Comparison of ENCODE assay signal across 8 mouse cellular contexts in genomic region chr10:80330888-80331287, GRCm38 (mm10). TPM values are rescaled to one million over a fixed set of nuclear protein-coding genes. Genes with fewer than 3 reads are reported as not detected.
DNase-seq lines count a peak whose midpoint lies in the region; ATAC-seq and TF ChIP-seq lines count a peak whose summit lies in the region.

No protein-coding gene starts in this region.

- peak overlapping the region; percentile 48; the same call in 1 of the 2 replicates for H3K4me3 ChIP-seq in embryonic facial prominence, embryonic 15.5 days (replicated peaks)
- peak overlapping the region; percentile 49 for H3K4me3 ChIP-seq in intestine, postnatal 0 days (ENCODE audit: low read depth, low read length)
- H3K4me3 ChIP-seq in neural tube, embryonic 14.5 days (ENCODE audit: low read depth, low read length): peak overlapping the region; percentile 40; the same call in 1 of the 2 replicates

- H3K9ac ChIP-seq in embryonic facial prominence, embryonic 15.5 days: no peak overlapping the region
- peak overlapping the region; percentile 44; the same call in 1 of the 2 replicates for H3K9ac ChIP-seq in intestine, postnatal 0 days (ENCODE audit: low read depth, low read length)
- H3K9ac ChIP-seq in neural tube, embryonic 14.5 days (replicated peaks; ENCODE audit: low read depth, low read length): no peak overlapping the region

- DNase-seq in lung, adult 18-20 months: peak; percentile 57 to 66
- DNase-seq in lung, postnatal 14 days: no peak
- no peak for DNase-seq in thymus, postnatal 0 days (ENCODE audit: low spot score)
- no peak for DNase-seq in thymus, postnatal 25 days
- DNase-seq in layer of hippocampus, adult 9-10 months (ENCODE audit: low spot score): no peak

- ATAC-seq in embryonic facial prominence, embryonic 15.5 days (ENCODE audit: insufficient number of reproducible peaks, low FRiP score, low TSS enrichment, low read depth): no peak
- ATAC-seq in intestine, postnatal 0 days: no peak
- ATAC-seq in neural tube, embryonic 14.5 days (ENCODE audit: low read depth): no peak

- no peaks in the 10 kb centered on the region for H3K9me3 ChIP-seq in embryonic facial prominence, embryonic 15.5 days (replicated peaks)
- no peaks in the 10 kb centered on the region for H3K9me3 ChIP-seq in intestine, postnatal 0 days (ENCODE audit: control insufficient read depth)
- no peaks in the 10 kb centered on the region for H3K9me3 ChIP-seq in neural tube, embryonic 14.5 days (ENCODE audit: control insufficient read depth, low read length)

- no peak for TF ChIP-seq CTCF in intestine, postnatal 0 days (IDR thresholded peaks at IDR 0.05; ENCODE audit: low read depth)

- H3K27me3 ChIP-seq in embryonic facial prominence, embryonic 15.5 days: 0 out of 2 replicates have a peak, but pooled peaks cover 3% of the 10 kb centered on the region
- no peaks in the 10 kb centered on the region for H3K27me3 ChIP-seq in intestine, postnatal 0 days (replicated peaks; ENCODE audit: control insufficient read depth, insufficient read depth, low read length)
- no peaks in the 10 kb centered on the region; the same call in 1 of the 2 replicates for H3K27me3 ChIP-seq in neural tube, embryonic 14.5 days (ENCODE audit: control insufficient read depth, insufficient read depth, low read length)

- H3K36me3 ChIP-seq in embryonic facial prominence, embryonic 15.5 days: no peaks in the 10 kb centered on the region
- H3K36me3 ChIP-seq in intestine, postnatal 0 days (ENCODE audit: control insufficient read depth, insufficient read depth): peaks cover 20% of the 10 kb centered on the region
- H3K36me3 ChIP-seq in neural tube, embryonic 14.5 days (ENCODE audit: control insufficient read depth, insufficient read depth, low read length): no peaks in the 10 kb centered on the region

- H3K27ac ChIP-seq in embryonic facial prominence, embryonic 15.5 days (replicated peaks): no peak overlapping the region
- H3K27ac ChIP-seq in intestine, postnatal 0 days (ENCODE audit: low read depth, low read length): peak overlapping the region; percentile 82
- no peak overlapping the region for H3K27ac ChIP-seq in neural tube, embryonic 14.5 days (ENCODE audit: low read depth, low read length)

- peaks cover 33% of the 10 kb centered on the region for H3K4me1 ChIP-seq in embryonic facial prominence, embryonic 15.5 days
- H3K4me1 ChIP-seq in intestine, postnatal 0 days (replicated peaks; ENCODE audit: control insufficient read depth, insufficient read depth, low read length): no peaks in the 10 kb centered on the region; the same call in 1 of the 2 replicates
- peaks cover 11% of the 10 kb centered on the region; the same call in 1 of the 2 replicates for H3K4me1 ChIP-seq in neural tube, embryonic 14.5 days (ENCODE audit: control insufficient read depth, insufficient read depth, low read length)

- 68% methylated on average over 2 of the region's 2 CpGs for WGBS in embryonic facial prominence, embryonic 15.5 days
- 36% methylated on average over 2 of the region's 2 CpGs for WGBS in intestine, postnatal 0 days
- WGBS in neural tube, embryonic 14.5 days: 73% methylated on average over 2 of the region's 2 CpGs

- peak overlapping the region; percentile 93; the same call in 1 of the 2 replicates for H3K4me2 ChIP-seq in embryonic facial prominence, embryonic 15.5 days (replicated peaks)
- H3K4me2 ChIP-seq in intestine, postnatal 0 days (replicated peaks; ENCODE audit: low read depth): peak overlapping the region; percentile 81
- H3K4me2 ChIP-seq in neural tube, embryonic 14.5 days (ENCODE audit: low read depth, low read length): no peak overlapping the region

RNA-seq across cellular contexts. Expression of gene Reep6, which starts 1.1 kb away (rescaled TPM):
- 10.7 and 13.7 TPM in 2 replicates for polyA plus RNA-seq in embryonic facial prominence, embryonic 15.5 days (2015; fragmentation: Nextera tagmentation; extraction: Ambion mirVana)
- polyA plus RNA-seq in intestine, postnatal 0 days (2015; fragmentation: Nextera tagmentation; extraction: Ambion mirVana): 261 and 282 TPM in 2 replicates
- 3.9 and 5.4 TPM in 2 replicates for polyA plus RNA-seq in neural tube, embryonic 14.5 days (2014; fragmentation: Nextera tagmentation; extraction: Ambion mirVana)
- 0.26 and 0.30 TPM in 2 replicates for polyA plus RNA-seq in thymus, postnatal 0 days (2015; fragmentation: Nextera tagmentation; extraction: Ambion mirVana)

RNA-seq across cellular contexts. Expression of gene Pcsk4, which starts 1.6 kb away (rescaled TPM):
- 4.2 and 5.2 TPM in 2 replicates for polyA plus RNA-seq in embryonic facial prominence, embryonic 15.5 days (2015; fragmentation: Nextera tagmentation; extraction: Ambion mirVana)
- 13.1 and 18.8 TPM in 2 replicates for polyA plus RNA-seq in intestine, postnatal 0 days (2015; fragmentation: Nextera tagmentation; extraction: Ambion mirVana)
- polyA plus RNA-seq in neural tube, embryonic 14.5 days (2014; fragmentation: Nextera tagmentation; extraction: Ambion mirVana): 4.9 and 5.1 TPM in 2 replicates
- polyA plus RNA-seq in thymus, postnatal 0 days (2015; fragmentation: Nextera tagmentation; extraction: Ambion mirVana): 4.4 and 4.6 TPM in 2 replicates

RNA-seq across cellular contexts. Expression of gene 2310011J03Rik, which starts 10.6 kb away (rescaled TPM):
- polyA plus RNA-seq in embryonic facial prominence, embryonic 15.5 days (2015; fragmentation: Nextera tagmentation; extraction: Ambion mirVana): 50.8 and 52.7 TPM in 2 replicates
- polyA plus RNA-seq in intestine, postnatal 0 days (2015; fragmentation: Nextera tagmentation; extraction: Ambion mirVana): 85.2 and 87.6 TPM in 2 replicates
- polyA plus RNA-seq in neural tube, embryonic 14.5 days (2014; fragmentation: Nextera tagmentation; extraction: Ambion mirVana): 21.3 and 23.8 TPM in 2 replicates
- 72.7 and 81.1 TPM in 2 replicates for polyA plus RNA-seq in thymus, postnatal 0 days (2015; fragmentation: Nextera tagmentation; extraction: Ambion mirVana)

RNA-seq across cellular contexts. Expression of gene Adamtsl5, which starts 17.3 kb away (rescaled TPM):
- 11.5 and 11.6 TPM in 2 replicates for polyA plus RNA-seq in embryonic facial prominence, embryonic 15.5 days (2015; fragmentation: Nextera tagmentation; extraction: Ambion mirVana)
- polyA plus RNA-seq in intestine, postnatal 0 days (2015; fragmentation: Nextera tagmentation; extraction: Ambion mirVana): 46.7 and 50.4 TPM in 2 replicates
- 0.09 and 2.5 TPM in 2 replicates for polyA plus RNA-seq in neural tube, embryonic 14.5 days (2014; fragmentation: Nextera tagmentation; extraction: Ambion mirVana)
- 1.0 and 1.1 TPM in 2 replicates for polyA plus RNA-seq in thymus, postnatal 0 days (2015; fragmentation: Nextera tagmentation; extraction: Ambion mirVana)

RNA-seq across cellular contexts. Expression of gene Plk5, which starts 25.4 kb away (rescaled TPM):
- polyA plus RNA-seq in embryonic facial prominence, embryonic 15.5 days (2015; fragmentation: Nextera tagmentation; extraction: Ambion mirVana): 2.0 and 2.2 TPM in 2 replicates
- 0.09 and 0.20 TPM in 2 replicates for polyA plus RNA-seq in intestine, postnatal 0 days (2015; fragmentation: Nextera tagmentation; extraction: Ambion mirVana)
- 2.4 and 3.4 TPM in 2 replicates for polyA plus RNA-seq in neural tube, embryonic 14.5 days (2014; fragmentation: Nextera tagmentation; extraction: Ambion mirVana)
- polyA plus RNA-seq in thymus, postnatal 0 days (2015; fragmentation: Nextera tagmentation; extraction: Ambion mirVana): 0.17 and 0.21 TPM in 2 replicates

Comparison
In these comparisons a context has a peak if more than half of its experiments do, and no peak if none do; other contexts are left out.
1. DNase-seq: peak in lung, adult 18-20 months (2 of 2); none in lung, postnatal 14 days (single experiment), thymus, postnatal 0 days (single experiment), thymus, postnatal 25 days (single experiment) and layer of hippocampus, adult 9-10 months (single experiment).
2. RNA of gene Reep6, which starts 1.1 kb away (polyA plus RNA-seq): 261 to 282 TPM in intestine, postnatal 0 days; 10.7 to 13.7 TPM in embryonic facial prominence, embryonic 15.5 days, 3.9 to 5.4 TPM in neural tube, embryonic 14.5 days and 0.26 to 0.30 TPM in thymus, postnatal 0 days; every median in the first group is over 10 times any median in the second.
3. Peak in every context shown above with its lines, with median percentiles within 50 percentile points of each other: H3K4me3 ChIP-seq.